Mouse (Mus musculus): ENCODE measurements at regions not wholly inside any gene's neighbourhood (a gene's known extent, or its start where the extent isn't known, plus 50 kb on each side); places are given as distances from the start of the nearest gene placed in this dataset.
"Not testable (repeated sequence)": the region's sequence is repeated elsewhere in the genome, so short reads cannot be mapped to it uniquely, and the experiment has no call there.

DNA sequence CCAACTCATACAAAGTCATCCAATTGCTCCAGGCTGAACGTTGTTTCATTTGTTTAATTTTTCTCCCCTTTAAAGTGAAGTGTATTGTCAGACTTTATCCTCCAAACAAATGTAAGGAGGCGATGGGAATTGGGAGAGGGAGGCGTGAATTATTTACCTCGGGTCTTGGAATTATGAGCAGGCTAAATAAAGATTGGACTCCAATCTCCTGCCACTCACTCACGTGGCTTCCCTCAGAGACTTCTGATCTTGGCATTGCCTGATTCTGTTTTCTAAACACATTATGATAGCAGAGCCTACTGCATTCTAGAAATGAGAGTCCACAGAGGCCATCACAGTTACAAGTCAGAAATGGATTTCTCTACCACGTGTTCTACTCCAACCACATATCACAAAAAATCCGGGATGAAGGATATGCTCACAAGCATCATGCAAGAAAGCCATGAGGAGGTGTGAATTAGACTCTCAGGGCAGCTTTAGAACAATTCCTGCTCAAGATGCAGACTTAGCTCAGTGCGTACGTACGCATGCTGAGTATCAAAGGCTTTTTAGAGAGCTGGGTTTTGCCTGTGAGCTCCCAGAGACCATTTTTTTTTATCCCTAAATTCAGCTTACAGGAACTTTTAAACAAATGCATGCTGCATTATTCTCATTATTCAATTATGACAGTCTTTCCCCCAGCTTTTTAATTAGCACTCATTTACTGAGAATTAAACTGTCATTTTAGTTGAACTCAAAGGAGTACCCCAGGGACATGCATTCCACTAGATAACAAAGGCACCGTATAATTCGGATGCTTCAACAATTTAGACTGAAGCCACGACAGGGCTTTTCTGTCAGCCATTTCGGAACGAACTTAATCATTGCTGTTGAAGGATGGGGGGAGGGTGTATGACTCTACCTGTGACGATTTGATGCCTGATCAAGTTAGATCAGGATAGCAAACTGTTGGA, 269.2 kb upstream of the Ubash3b start:
- no peak for ATAC-seq

DNA sequence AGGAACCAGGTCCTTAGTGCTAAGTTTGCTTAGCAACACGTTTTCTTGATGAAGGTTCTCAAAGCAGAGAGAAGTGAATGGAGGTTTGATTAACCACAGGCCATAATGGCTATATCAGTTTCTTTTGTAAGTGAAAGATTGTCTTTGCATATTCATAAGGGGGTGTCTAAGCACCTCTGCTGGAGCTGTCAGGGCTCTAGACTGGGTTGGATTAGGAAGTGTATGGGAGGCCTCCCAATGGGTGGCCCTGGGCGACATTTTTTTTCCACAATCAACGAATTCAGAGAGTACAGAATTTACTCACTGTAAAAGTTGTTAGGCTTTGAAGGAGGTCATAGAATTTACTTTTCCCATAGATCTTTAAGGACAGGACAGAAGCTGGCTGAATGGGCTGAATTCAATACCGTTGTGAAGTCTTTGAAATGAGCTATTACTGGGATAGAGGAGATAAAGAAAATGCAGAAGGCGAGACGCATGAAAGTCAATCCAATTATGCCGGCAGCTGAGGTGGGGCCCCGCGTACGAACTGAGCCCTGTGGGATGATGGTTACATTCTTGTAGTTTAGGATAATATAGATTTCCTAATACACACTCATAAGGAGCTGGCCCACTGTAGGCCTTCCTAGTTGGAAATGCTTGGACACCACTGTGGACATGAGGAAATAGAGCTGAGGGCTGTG, 268.4 kb upstream of the Ubash3b start:
- no peak for ATAC-seq

DNA sequence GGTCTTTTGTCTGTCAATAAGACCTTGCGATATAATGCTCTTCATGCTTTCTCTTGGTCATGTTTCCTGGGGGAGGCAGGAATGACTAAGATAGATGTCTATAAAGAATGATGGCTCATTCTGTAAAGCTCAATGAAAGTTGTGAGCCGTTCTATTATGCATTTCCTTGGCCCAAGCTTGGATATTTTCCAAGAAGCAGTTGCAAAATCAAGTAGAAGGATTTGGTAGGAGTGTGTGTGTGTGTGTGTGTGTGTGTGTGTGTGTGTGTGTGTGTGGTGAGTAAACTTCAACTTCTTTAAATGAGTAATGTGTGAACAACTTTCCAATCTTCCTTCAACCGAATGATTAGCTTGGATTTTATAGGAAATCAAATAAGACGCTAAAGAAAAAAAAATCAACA, 267.7 kb upstream of the Ubash3b start:
- ATAC-seq: no peak

DNA sequence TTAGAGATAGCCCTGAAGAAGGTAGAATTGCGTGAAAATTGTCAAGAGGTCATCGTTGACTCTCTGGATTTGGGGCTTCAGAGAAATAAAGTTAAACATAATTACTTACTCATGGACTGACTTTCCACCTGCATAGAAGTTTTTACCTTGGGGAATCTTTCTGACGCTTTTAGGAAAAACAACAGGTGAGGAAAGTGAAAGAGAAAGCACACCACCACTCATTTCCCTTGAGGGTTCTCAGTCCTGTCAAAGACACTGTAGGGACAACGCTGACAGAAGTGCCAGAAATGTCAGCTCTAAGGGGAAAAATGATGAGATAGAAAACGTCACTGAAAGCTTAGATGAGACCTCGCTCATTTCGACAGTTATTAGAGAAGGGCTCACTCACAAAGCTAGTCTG, 265.2 kb upstream of the Ubash3b start:
- ATAC-seq: no peak

DNA sequence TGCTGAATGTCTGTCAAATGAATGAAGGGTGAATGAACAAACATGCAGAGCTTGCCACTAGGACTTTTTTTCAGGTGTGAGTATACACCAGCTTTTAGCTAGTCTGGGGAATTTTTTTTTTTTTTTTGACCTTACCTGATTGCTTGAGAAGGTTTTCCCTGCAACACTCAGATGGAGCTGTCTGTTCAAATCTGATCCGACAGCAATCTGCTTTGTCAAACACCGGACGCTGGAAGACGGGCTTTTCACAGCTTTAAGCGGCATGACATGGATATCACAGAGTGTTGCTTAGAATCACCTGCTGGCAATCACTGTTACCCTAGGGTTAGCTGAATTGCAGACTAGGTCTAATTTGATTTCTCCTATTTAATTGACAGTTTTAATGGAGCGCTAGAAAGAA, 263.7 kb upstream of the Ubash3b start:
- ATAC-seq: no peak

DNA sequence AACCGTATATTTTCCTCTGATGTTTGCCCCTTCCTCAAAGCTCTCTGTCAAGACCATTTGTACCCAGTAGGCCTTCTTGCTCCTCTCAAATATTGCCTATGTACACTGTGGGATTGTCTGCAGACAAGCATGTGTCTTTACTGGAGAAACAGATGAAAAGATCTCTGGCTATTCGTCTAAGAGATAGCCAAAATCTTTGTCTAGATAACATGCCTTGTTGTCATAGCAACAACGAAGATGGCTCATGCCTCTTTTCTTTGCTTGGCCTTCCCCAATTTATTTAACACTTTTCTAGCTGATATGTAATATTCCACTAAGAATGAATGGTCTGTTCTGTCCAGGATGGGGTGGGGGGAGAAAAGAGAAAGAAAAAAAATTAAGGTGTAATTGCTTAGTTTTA, 252.3 kb upstream of the Ubash3b start:
- no peak for ATAC-seq

DNA sequence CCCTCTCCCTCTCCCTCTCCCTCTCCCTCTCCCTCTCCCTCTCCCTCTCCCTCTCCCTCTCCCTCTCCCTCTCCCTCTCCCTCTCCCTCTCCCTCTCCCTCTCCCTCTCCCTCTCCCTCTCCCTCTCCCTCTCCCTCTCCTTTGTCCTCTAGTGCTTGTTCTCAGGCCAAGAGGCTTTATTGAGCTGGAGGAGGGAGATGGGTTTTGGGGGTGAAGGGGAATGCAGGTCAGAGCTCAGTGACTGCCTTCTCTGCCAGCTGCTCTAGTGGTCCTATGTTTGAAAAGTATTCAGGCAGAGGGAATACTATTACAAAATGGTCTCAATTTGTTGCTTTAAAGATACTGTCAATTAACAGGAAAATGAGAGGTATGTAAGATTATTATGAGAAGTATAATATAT, 251.6 kb upstream of the Ubash3b start:
- ATAC-seq: not testable (repeated sequence)

DNA sequence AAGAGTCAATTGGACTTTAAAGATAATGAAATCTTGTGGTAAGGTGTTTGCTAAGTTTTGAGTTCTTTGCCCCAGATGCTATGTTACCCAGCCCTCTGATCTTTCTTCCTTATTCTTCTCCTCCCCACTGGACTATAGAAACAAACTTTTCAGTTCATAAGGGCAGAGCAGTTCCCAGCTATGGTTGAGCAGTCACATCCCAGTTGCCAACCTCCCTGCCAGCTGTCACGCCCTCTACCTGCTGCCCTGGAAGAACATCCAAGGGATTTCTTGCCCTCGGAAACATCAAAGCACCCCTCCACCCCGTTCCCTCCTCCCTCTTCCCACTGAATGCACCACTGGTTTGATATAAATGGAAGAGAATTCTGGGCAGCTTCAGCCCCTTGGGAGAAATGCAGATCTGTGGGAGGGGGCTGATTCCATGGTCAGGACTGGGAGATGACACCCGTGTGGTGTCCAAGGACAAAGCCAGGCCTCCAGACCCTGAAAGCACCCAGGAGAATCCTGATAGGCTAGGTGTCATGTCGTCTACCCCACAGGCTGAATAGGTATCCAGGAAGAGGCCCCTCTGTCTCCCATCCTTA, 250.8 kb upstream of the Ubash3b start:
- no peak for ATAC-seq

DNA sequence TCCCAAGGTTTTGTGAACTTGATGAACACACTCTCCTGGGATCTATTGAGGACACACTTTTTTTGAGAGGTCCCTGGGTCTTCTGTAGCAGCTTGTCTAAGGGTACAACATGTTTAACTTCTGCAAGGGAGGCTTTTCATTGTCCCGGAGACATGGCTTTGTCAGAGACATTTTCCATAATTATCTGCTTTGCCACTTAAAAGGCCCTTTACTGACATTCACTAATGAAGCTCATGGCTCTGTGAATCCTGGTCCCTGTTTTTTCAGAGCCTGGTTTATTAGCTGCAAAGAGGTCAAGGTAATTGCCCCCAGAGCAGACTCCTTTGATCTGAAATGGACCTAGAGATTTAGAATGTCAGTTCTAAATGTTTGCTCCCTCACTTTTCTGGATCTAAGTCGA, 246.8 kb upstream of the Ubash3b start:
- no peak for ATAC-seq

DNA sequence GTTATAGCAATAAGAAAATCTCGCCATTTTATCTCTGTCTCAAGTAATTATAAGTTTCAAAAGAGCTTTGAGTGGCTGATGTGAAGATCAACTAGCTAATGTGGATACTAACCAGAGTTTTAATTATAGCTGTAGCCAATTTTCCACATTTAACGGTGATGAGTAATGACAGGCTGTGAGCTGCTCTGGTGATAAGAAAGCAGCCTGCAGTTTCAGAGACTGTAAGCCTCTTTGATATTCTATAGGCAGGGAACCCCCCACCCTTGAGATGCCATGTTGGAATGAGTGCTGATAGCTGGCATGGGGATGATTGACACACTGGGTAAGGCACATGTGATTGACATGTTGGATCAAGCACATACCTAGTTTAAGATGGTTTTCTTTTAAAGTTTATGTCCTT, 245.6 kb upstream of the Ubash3b start:
- no peak for ATAC-seq

DNA sequence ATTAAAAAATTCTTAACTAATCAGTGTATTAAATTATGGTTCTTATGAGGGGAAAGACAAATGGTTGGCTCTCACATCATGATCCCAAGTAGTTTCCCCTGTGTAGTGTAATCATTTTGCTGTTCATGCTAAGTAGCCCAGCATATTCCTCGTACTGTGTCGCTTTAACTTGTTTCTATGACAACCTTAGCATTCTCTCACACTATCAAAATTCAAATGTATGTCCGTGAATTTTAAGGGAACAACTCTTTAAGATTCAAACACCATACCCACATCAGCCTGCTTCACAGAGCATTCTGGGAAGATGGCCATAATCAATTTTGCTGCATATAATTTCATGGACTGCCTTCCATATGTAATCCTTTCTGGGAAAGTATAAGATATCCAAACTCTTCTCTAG, 241.4 kb upstream of the Ubash3b start:
- no peak for ATAC-seq

DNA sequence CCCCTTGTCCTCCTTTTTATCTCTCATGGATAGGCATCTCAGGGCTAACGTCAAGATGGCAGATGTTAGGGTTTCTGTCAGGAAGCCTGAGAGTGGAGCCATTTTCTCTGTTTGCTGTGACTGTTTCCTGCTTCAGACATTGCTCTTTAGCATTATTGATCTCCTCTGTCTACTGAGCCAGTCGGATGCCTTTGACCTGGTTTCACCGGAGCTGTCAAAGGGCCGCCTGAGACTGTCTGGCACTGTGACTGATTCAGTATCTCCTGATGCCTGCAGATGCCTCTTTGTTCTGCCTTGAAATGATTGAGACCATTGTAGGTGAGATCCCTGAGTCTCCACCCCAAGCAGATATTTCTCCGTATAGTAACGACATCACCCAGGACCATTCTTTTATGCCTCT, 239.5 kb upstream of the Ubash3b start:
- ATAC-seq: no peak

DNA sequence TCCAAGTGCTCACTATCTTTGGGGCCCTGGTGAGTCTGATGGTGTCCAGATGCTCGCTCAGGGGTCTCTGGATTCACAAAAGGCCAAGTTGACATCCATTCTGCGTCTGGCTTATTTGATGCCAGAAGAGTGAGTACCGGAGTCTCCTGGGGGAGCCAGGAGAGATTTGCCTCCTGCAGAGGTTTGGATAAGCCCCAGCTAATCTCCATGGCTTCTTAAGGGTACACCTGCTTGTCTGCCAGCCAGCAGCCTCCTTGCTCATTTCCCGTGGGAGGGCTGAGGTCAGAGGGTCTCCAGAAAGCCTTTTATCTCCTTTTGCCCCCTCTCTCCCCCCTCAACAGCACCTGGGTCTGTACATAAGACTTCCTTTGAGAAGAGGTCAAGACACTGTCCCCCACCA, 234.0 kb upstream of the Ubash3b start:
- no peak for ATAC-seq

DNA sequence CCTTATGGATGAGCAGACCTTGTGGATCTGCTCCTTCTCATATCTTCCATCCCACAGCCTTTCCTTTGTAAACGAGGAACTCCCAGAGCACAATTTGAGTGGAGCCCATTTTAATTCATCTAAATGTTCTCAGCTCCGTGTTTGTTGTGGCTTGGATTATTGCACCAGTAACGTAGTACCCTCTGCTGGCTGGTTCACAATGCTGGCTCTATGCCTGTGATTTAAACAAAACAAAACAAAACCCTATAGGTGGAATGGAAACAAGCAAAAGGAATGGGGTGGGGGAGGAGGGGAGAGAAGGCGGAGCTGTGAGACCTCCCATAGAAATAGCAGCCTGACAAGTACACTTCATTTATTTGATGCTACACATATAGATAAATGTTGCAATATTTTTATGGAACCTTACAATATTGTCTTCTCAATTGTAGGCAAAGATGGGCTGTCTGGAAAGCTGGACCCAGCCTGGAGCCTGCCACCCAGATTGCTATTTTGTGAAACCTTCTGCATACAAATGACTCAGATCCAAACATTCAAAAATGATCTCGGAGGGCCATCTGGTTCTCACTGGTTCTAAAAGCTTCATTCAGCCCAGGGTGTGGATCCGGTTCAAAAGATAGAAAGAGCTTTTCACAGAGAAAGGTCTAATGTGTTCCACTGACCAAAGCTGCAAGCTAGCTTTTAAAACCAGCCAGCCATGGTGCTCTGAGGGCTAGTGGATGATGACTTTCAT, 230.3 kb upstream of the Ubash3b start:
- no peak for ATAC-seq

DNA sequence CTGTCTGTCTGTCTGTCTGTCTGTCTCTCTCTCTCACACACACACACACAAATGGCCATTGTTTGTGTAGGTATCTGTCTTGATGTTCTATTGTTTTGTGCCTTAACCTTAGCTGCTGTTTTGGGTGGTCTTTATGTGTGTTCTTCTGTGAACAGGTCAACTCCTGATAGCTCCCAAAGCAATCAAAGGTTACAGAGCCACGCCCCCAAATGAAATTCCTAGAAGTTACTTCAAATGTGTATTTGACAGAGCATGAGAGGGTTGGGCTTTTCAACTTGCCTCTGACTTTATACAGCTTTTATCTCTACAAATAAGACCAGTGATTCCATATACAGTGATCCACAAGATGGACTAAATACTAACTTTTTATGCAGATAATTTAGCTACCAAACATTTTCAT, 217.8 kb upstream of the Ubash3b start:
- ATAC-seq: no peak

DNA sequence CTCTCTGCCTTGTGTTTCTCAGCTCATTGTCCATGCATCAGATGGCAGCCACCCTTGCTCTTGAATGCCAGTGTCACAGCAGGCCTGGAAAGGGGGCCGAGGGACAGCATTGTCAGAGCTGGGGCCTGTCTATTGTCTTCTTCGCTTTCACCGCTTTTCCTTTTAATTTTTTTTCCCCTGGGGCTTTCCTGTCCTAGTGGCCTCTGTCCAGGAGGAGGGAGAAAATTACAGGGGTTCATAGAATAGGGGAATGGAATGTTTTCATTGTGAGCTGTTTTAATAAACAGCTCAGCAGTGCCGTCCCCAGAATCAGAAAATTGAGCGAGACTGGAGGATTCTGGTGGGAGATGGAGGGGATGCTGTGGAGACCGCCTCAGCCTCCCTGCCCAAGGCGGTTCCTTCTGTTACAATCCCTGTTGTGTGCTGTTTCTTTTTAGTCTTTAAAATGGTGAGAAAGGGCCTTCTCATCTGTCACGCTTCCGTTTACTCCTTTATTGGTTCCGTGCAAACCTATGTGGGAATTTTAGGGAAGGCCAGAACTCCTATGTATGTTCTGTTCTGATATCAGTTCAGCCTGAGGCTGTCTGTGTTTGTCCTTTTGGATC, 217.2 kb upstream of the Ubash3b start:
- ATAC-seq: no peak

DNA sequence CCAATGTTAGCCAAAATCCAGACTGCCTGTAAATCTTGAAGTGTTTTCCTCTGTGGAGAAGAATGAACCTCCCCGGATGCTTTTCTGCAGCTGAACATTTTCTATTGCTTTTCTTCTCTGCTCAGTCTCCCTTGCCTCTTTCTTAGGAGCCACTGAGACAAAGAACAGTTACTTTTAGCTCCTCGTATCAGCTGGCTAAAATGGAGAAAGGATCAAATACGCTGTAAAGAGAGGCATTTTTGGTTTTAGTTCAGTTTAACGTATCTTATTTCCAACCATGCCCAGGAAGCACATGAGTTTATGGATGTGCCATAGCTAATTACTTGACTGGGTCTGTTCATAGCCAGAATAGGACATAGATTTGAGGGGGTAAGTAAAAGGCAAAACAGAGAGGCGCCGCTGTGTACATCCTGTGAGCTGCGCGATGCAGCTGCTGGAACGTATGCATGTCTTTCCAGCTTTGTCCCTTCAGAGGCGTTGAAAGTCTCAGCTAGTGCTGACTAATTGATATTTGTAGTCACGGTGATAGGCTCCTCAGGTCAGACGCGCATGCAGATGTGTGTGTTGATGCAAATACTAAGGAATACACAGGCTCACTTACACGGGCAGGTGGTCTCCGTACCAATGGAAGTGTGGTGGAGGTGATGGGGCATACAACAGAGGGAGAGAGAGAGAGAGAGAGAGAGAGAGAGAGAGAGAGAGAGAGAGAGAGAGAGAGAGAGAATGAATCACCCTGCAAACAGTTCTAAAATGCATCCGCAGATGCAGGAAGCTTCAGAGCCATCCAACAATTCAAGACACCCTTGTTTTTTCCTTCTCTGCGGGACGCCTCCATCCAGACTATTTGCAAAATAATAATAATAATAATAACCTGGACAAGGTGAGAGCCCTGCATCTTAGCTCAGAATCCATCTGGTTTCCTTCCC, 216.5 kb upstream of the Ubash3b start:
- ATAC-seq: no peak

DNA sequence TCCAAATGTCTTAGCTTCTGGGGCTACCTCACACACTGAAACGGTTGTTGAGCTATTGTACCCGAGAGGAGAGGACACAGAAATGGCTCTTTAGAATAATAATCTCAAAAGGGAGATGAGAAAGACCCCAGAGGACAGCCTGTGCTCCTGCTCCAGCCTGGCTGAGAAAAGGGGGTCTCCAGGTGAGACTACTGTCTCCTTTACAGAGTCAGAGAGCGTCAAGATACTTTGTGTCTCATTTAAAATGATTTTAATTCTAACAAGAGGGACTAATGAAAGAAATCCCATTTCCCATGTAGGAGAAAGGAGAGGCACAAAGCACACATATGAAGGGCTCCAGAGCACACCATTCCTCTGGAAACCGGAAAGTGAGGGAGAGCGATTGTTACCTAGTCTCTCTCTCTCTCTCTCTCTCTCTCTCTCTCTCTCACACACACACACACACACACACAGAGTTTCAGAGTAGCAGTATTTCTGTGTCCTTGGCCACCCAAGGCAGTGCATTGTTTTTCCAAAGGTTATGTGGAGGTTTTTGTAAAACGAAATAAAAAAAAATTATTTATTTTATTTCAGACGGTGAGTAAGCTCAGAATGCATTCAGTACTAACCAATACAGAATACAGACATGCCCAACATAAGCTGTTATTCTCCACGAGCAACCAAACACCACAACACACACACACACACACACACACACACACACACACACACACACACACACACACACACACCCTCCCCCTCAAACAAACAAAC, 215.6 kb upstream of the Ubash3b start:
- no peak for ATAC-seq

DNA sequence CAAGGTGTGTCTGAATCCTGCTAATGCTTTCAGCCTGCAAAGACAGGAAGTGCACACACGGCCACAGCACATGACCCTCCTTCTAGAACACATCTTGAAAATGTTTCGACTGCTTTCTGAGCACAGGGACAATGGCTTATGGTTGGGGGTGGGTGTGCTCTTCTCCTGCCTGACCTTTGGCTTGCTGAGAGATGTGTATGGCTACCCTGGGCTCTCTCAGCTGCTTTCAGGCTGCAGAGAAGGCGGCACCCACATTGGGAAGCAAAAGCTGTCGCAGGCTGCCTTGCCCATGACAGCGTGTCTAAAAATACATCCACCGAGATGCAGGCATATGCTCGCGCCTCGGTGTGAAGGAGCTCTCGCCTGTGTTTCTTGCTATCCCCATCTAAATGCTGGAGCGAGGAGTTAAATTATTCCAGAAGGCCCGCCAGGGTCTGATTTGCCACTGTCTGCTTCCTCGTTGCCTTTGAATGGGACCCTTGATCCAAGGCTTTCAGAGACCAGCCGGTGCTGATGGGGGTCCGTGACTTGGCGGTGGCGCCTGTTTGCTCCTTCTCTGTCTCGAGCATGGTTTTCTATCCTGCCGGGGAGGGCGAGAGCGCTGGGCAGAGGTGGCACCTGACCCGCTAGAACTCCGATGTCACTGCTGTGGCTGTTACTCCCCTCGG, 214.6 kb upstream of the Ubash3b start:
- ATAC-seq: no peak
